Mouse (Mus musculus) kidney, adult 18-20 months (tissue): ENCODE results near the gene Anxa10.

Source experiments
- DNase-seq: peaks from one replicate; pipeline ENCODE4 v3.0.0; 2021

The Anxa10 gene

DNA sequence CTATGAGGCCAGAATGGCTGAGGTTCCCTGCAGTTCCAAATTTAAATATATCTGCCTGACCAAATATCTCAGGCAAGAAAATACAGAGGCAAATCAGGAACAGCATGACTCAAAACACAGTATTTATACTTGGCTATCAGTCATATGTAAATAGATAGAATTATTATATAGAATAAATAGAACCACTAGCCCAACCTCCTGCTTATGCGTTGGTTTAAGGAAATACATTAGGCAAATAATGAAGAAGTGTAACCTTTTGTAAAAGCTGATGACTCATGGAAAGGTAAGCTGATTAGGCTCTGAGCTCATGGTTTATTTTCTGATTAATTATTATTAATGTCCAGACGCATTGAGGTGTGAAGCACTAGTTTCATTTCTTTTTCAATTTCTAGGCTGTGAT, at the start of gene Anxa10:
Gene Anxa10 (minus strand): TSS at position 53 of the 400 bp plus-strand sequence.
- DNase-seq: no peak

- no peak for DNase-seq
Measured at GRCm38 (mm10) chr8:62132662-62133366, 9.9 kb upstream of the Anxa10 start.

- DNase-seq: no peak
Measured at GRCm38 (mm10) chr8:62097213-62097612, 25.7 kb downstream of the Anxa10 start.

GRCm38 (mm10) chr8:62081804-62082203, 41.1 kb downstream of the Anxa10 start:
- no peak for DNase-seq

- DNase-seq: no peak
Measured at GRCm38 (mm10) chr8:62080195-62080802, 42.7 kb downstream of the Anxa10 start.

- no peak for DNase-seq
Measured at GRCm38 (mm10) chr8:62068305-62068704, 54.6 kb downstream of the Anxa10 start.

- DNase-seq: no peak
Measured at GRCm38 (mm10) chr8:62060357-62060756, 62.6 kb downstream of the Anxa10 start.

DNA sequence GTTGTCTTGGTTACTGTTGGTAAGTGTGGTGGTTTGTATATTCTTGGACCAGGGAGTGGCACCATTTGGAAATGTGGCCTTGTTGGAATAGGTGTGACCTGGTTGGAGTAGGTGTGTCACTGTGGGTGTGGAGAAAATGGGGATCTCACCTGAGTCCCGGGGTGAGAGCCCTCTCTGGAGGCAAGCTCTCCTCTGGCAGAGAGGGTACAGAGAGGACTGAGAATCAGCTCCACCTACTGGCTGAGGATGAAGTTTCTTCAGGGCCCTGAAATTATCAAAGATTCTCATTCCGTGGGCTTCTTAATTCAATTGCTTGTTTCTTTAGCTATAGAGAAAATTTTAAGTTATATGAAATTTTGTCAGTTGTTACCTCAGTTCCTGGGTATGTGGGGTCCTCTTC, 76.1 kb downstream of the Anxa10 start:
- no peak for DNase-seq

GRCm38 (mm10) chr8:62034351-62034750, 88.6 kb downstream of the Anxa10 start:
- DNase-seq: no peak

- DNase-seq: no peak
Measured at GRCm38 (mm10) chr8:62014582-62014981, 108.4 kb downstream of the Anxa10 start.

- DNase-seq: no peak
Measured at GRCm38 (mm10) chr8:62014166-62014565, 108.8 kb downstream of the Anxa10 start.
